Mouse (Mus musculus) urinary bladder, postnatal 10 days (tissue): ENCODE data around the gene Sftpa1.

Experiments
- DNase-seq: peaks from one replicate; pipeline ENCODE4 v3.0.0; 2022; ENCODE audit warnings: low spot score

The Sftpa1 gene

DNA sequence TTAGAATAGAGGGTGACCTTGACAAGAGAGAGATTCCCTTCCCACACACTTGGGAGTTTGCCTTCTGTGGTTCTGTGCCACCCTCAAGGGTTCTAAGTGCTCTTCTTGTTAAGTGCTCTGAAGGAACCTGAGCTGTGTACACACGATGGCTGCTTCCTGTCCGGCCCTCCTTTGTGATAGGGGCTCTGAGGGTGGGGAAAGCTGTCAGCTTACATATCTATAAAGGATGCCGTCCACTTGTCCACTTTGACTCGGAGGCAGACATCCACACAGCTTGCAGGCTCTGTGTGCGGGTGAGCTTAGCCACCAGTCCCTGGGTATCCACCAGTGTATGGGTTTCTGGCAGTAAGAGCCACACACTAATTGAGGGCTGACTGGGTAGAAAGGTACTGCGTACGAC lies at the start of gene Sftpa1:
Sftpa1 (plus strand) TSS at position 243 of the 400 bp plus-strand sequence.
- DNase-seq, result no peak

DNA sequence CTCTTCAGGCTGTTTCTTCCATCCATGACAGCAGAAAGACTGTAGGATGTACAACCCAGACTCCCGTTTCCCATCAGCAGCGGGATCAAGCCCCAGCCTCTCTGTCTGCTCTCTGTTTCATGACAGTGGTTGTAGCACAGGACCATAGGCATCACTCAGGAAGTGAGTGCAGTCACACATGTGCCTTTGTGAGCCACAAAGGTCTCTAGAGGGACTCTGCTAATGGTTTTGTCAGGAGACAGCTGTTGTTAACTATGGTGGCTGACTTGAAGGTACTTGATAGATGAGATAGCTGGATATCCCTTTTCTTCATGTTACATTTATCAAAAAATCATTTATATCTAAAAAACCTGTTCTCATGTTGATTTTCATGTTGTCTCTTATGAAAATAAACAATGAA lies 49.2 kb upstream of the Sftpa1 start:
- no peak for DNase-seq

DNA sequence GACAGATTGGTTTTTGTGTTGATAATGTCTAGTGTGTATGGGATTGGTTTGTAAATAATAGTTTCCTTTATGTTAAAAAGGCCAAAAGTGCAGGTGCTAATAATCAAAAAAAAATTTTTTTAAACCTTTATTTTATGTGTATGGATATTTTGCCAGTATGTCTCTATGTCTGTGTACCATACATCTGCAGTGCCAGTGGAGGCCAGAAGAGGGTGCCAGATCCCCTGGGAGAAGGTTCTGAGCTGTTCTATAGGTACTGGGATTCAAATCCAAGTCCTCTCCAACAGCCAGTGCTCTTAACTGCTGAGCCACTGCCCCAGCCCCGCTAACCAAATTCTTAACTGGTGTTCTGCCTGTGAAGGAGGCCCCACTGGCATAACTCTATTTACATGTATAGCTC lies 44.1 kb upstream of the Sftpa1 start:
- no peak for DNase-seq

DNA sequence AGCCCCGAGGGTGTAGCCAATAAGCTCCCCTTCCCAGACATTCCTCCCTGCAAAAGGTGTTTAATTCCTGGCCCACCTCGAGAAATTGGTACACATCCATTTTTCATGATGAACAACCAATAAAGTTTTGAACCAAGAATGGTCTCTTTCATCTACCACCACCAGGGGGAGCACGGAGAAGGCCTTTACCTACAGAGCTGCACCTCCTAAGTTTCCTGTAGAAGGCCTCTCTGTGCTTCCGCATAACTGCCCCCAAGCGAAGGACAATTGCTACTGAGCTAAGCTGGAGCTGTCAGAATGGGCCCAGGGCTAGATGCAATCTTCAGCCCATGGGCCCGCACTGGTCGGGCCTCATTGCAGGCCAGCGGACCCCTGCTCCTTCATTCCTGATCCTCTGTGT lies 40.8 kb upstream of the Sftpa1 start:
- DNase-seq, result no peak

DNA sequence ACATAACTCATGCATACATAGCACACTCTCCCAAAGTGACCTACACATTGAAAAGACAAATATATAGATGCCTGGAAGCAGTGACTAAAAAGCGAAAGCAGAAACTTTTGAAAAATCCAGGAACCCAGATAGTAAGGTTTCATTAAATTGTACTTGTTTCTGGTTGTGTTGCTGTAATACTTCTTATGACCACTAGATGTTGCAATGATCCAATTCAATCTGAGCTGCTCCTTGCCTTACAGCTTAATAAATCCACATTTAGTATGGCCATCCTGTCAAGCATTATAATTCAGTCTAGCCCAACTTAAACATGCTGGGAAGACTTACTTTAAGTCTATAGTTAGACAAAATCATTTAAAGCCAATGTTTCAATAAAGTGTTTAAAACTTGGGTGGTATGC lies 37.5 kb upstream of the Sftpa1 start:
- no peak for DNase-seq

DNA sequence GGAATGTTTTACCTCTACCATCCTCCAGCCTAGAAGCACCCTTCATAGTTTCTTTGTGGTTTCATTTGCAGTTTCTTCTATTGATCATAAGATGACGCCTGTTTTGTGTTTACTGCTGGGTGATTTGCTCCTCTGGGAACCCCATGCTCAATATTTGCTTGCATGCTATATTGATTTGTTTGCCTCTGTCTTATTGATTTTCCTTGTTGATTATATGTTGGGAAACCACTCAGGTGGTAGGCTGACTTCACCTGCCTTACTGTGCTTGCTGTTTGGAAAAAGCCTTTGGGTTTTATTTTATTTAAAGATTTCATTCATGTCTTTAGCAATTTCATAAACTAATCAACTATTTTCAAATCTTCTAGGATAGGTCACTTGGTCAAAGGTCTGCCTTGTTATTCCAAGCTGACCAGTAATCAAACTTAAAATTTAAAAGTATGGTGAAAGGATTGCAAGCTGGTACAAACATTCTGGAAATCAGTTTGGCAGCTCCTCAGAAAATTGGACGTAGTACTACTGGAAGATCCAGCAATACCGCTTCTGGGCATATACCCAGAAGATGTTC lies 35.2 kb upstream of the Sftpa1 start:
- no peak for DNase-seq

DNA sequence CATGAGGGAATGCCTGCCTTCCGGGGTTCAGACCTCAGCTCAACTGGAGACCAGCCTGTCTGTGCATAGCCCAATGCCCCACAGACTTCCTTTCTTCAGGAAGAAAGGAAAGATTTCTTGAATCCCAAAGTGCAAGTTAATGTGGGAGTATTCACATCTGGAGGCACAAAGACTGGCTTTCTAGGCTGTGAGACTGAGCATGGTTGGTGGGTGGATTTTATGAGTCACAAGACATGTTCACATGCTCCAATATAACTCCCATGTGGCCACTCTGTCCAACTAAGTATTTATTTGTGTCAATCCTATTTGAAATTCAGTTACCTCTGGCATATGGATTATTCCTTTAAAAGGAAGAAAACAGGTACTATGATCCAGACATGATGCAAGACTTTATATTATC lies 32.9 kb upstream of the Sftpa1 start:
- DNase-seq, result no peak

DNA sequence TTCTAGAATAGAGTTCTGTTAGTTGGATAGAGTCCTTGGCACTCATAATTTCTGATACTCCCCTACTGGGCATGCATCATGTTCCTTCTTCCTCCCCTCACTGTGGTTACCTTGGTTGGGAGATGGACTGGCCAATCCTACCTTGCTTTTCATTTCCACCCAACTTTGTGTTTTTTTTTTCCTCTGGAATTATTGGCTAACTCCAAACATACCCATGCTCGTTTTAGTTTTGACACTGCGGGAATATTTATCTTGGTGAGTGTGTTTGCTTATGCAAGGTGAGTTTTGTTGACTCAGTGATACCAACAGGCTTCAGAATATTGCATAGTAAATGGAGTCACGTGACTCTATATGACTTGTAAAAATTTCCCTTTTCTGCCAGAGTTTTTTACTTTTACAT lies 30.9 kb upstream of the Sftpa1 start:
- no peak for DNase-seq

DNA sequence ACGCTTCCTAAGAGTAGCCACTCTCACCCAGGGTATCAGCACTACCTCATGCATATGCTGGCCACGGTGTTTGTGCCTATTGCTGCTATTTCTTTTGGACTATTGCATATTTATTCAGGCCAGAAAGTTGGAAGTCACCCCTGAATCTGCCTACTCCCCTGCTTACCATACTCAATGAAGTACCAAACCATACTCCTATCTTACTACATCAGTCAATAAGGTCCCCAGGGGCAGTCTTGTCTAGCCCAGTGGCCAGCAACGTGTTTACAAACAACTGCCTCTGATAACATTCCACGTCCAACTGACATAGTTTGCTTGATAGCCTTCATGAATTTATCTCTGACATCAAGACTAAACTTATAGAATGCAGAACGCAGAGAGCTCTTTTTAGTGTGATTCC lies 30.3 kb upstream of the Sftpa1 start:
- no peak for DNase-seq

DNA sequence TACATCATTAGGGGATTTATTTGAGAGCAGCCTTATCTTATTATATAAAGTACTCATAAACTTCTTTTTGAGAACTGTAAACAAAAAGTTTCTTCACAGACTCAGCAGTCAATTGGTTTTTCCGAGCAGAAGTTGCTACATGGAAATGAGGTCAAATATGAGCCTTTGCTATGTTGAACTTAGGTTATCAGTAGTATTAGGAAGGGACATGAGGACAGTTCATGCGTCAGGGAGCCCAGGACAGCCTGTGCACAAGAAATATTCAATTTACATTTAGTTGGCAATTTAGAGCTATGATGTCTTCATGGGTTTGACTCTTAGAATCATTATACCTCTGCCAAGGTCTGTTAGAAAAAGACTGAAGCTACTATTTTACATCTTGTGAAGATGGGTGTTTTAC lies 29.3 kb upstream of the Sftpa1 start:
- no peak for DNase-seq

DNA sequence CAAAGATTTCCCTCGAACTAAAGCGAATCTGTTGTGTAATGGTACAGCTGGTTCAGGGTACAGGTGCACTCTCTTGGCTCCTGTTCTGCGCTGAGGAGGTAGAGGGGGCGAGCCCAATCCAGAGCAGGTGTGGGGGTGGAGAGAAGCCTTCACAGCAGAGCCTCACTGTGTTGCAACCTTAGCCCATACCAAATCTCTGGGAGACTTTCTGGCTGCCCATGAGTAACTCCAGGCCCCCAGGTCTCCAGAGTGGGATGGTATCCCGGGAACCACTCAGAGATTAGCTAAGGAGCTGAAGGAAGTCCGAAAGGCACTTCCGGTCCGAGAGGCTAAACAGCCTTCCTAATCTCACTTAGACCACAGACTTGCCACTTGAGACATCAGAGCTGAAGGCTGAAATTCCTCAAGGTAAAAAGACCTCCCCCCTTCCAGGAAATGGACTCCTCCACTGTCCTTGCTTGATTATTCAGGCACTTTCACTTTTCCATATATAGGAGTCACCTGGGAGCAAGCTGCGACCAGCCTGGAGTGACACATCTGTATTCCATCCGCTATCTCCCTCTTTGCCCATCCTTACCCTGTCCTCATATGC lies 26.6 kb upstream of the Sftpa1 start, which contains the start of gene Mat1a:
Mat1a (plus strand) TSS at position 183 of the 592 bp plus-strand sequence.
- no peak for DNase-seq

DNA sequence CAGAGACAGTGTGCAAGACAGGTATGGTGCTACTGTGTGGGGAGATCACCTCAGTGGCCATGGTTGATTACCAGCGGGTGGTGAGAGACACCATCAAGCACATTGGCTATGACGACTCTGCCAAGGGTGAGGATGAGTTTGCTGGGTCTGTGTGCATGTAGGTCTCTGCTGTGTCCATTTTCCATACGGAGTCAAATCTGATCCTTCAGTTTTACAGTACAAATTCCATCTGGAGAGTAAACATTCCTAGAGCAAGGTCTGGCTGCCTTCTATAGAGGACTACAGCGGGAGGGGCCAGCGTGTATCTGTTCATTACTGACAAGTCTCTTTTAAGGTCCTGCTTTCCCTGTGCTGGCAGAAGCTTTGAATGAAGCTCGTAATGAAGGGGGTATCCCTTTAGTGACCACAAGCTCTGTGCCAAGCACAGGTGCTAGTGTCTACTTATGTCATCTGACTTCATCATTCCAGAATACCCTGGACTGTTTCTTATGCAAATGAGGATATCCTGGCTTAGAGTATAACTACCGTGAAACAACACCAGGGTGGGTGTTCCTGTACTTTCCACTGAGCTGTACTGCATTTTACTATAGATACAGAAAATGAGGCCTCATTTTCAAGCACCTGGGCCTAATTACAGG lies 20.4 kb upstream of the Sftpa1 start:
- no peak for DNase-seq

DNA sequence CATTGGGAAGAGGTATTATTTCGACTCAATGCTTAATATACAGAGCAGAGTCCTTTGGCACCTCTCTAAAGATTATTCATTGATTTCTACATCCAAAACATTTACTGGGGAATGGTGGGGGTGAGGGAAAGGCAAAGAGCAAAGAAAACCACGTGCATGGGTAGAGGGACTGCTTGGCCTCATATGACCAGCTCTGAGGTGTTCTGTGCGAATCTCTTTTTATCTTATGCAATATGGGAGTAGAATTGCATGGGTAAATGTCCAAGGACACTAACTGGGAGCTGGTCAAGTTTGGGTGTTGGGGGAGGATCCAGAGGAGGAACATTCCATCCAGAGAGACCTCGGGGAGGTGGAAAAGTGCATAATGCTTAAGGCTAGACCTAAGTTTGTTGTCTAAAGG lies 18.6 kb upstream of the Sftpa1 start:
- no peak for DNase-seq

DNA sequence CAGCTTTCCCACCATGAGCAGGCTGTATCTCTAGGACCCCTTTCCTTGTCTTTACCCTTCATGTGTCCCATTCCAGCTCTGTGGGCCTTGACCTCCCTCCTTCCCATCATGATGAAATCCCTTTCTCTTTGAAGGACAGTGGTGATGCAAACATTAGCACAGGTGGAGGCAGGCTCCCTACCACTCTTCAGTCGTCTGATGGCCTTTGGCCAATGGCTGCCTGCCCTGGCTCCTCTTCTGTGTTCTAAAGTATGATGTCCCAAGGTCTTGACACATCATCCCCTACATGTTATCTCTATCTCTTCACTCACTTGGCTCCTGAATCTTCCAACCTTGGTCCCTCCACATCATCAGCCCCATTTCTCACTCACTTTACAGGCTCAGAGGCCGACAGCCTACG lies 15.3 kb upstream of the Sftpa1 start:
- DNase-seq, result no peak

DNA sequence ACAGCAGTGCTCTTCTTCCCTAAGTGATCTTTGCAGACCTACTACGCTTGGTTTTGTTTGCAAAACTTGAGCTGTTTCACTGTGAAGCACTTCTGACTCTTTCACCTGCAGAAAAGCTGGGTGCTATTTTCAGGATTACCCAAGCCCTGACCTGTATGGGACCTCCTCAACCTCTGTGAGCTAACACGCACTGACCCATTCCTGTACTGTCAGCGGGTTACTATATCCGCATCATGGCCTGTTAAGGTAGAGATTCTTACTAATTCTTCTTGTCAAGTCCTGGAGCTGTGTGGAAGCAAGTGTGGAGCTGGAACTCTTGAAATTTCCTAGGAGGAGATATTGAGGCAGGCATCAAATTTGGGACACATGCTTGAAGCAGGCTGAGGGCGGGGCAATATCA lies 6.9 kb upstream of the Sftpa1 start:
- DNase-seq, result no peak

DNA sequence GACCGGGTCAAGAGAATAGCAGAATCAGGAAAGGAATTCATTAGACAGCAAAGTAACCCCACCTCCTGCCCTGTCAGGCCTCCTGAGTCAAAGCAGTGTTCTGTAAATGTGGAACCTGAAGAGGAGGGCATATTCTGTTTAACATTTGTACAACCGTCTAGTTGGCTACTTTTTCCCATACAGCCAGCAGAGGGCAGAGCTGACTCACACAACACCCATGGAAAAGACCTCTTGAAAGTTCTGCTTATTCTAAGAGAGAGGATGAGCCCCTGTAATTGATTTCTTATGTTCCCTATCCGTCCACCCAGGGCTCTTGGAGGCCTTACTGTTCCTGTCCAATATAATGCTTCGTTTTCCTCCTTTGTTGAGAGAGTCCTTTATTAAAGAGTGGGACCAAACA lies 3.6 kb upstream of the Sftpa1 start:
- DNase-seq, result no peak

DNA sequence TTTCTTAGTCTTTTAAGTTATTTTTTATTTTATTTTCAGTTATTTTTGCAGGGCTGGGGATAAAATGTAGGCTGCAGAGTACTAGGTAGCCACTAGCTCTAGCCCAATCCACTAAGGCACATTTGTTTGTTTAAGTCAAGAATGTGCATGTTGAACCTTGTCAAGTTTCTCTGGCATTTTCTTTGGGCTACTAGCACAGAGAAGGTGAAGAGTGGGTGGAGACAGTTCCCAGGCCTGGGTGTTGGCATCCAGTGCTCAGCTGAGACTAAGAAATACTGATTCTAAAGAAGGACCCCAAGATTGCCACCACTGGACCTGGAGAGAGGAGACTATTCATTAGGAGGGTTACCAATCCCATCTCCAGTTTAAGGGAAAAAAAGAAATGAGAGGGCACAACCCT lies 5.4 kb downstream of the Sftpa1 start:
- no peak for DNase-seq

DNA sequence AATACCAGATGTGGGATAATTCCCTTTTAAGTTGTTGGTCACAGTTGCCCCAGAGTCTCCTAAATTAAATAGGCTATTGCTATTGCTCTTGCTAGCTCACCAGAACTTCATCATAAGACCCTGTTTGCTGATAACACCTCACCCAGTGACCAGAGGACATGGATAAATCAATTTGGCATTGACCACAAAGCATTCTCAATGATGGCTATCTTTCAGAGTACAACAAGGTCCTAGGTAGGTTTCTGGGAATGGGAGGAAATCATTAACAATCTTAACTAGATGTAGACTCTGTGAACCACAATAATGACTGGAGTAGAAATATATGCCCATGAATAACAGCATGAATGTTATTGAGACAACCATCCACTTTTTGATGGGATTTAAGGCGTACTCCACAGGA lies 9.1 kb downstream of the Sftpa1 start:
- DNase-seq, result no peak

DNA sequence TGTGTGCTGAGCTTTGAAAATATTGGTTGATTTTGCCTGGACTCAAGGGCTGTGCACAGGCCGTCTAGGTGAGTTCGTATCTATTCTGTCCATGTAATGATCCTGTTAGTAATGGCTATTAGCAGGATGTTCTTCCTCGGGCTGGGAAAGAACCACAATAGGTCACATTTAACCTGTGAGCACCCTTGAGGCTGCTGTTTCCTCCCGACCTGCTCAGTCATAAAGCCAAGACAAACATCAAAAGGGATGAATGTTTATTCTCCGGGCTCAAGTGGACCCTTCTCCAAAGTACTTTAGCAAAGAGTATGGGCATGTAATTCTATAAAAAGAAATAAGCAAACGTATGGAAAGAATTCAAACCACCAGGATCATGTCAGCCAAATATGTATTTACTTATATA lies 14.5 kb downstream of the Sftpa1 start:
- DNase-seq, result no peak

DNA sequence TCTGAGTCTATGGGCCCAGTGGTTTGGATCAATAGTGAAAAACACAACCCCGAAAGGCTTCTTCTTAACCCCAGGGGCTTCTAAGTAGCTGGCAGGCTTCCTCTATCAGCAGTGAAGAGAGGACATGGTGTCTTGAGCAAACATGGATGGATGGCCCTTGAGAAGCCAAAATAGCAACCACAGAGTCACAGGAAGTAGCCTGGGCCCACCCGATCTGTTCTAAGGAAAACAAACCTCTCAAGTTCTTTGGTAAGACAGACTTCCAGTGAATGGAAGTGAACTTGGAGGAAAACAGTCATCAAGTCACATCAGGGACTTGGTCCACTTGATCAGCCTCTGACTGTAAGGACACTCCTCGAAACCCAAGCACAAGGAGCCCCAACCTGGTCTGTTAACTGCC lies 15.3 kb downstream of the Sftpa1 start:
- DNase-seq, result no peak

DNA sequence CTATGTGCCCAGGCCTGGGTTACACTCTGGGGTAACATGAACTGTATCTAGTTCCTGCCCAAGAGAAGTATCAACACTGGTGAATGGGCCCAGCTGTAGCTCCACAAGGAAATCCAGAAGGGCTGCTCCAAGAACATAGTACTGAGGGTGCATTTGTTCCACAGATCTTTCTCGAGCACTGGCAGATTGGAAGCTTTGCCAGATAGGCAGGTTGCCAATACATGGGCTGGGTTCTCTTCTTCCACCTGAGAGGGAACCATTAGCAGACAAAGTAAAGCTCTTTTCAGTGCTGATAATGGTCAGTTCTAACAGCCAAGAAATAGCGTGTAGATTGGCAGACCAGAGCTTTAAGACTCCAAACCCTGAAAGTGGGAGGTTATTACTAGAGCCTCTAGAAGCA lies 15.8 kb downstream of the Sftpa1 start:
- no peak for DNase-seq

DNA sequence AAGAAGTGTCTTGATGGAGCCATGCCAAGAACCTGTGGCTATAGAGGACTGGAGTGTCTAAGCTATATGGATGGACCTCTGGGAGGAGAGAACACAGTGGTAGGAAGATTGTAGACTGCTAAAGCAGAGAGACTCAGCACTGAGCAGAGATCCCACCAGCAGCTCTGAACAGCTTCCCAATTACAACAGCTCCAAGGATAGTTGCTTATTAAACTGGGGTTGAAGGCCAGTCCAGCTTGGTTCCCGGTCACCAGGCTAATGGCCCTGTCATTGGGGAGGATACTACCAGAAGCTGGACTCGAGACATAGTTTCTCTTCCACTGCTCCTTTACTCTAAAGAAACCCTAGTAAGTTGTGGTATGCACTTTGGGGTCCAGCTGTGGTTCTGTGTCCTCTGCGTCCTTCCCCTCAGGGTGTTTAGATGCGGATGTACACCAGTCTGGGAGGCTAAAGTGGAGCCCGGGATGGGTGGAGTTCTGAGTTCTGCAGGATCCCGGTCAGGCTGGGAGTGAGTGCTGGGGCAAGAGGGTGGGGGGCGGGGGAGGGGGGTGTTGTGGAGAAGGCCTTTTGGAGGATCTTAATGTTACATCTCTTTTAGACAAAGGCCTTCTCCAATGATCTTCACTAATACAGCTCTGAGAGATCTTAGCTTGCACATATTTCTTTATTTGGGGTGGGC lies 19.8 kb downstream of the Sftpa1 start, which contains the start of gene Mbl1:
Mbl1 (plus strand) TSS at position 239 of the 679 bp plus-strand sequence.
- no peak for DNase-seq

DNA sequence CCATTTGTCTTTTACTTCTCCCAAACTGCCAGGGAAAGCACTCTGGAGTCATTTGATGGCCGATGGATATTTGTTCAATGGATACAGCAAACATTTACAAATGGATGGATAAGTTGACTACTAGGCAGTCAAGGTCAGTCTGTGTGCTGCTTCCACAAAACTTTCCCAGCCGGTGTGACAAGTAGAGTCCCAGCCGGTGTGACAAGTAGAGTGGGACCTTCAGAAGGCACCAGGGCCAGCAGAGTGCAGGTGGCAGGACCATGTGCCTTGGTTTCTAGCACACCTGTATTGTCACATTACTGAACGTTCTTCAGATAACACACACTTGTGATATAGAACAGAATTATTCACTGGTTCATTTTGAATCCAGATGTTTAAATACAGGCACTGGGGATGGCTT lies 28.5 kb downstream of the Sftpa1 start:
- DNase-seq, result no peak
